Mouse (Mus musculus): ENCODE results near the gene Ambp. TPM values are rescaled to one million over a fixed set of nuclear protein-coding genes. Genes with fewer than 3 reads are reported as not detected.

Ambp gene
- not detected for polyA plus RNA-seq (2014; fragmentation: Illumina TruSeq; extraction: RNeasy Lipid Tissue Mini Kit (QIAGEN cat#74804); ENCODE audit: low read depth, low replicate concordance)

DNA sequence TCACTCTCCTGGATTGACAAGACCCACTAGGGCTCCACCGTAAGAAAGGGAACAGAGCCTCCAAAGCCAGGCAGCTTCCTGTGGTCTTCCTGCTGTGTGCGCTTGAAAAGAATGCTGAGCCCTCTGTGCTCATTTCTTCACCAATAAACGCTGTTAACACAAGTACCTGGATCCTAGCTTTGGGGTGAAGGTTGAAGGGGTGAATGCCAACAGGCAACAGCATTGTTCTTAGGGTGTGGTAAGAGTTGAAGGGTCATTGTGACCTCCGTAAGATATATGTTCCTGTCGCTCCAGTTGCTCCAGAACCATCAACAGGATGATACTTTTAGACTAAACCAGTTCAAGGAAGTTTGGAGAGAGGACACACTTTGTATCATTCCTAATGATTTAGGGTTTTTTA is at the start of gene Ambp:
TSS of gene Ambp (minus strand) at position 101 of the 400 bp plus-strand sequence.

DNA sequence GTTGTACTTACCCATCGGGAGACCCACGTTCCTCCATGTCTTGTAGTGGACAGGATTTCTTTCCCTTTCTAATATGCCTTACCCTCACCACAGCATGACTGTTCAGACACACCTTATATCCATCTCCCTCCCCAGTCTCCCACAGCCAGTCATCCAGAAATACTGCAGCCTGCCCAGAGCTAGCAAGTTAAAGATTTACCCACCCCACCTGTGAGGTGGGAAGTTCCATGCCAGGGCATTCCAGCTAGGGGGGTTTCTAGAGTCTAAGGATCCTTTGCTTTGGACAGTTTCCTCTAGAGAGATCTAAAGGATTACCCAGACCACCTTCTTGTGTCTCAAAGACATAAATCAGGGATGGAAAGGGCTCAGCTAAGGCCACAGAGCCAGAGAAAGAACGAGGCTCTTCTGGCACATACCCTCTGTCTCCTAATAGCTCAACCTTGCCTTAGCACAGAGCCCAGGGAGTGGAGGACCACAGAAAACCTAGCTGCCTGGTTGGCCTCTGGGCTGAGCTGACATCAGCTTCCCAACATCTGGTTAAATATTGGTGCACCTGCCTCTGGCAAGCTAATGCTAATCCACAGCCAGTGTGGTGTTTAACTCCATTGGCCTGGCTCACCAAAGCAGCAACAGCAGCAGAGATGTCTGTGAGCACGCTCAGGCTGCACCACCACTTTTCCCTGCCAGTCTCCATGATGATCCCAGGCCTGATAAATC is 17.5 kb upstream of the Ambp start, which contains the start of gene Kif12:
TSS of gene Kif12 (minus strand) at position 163 of the 717 bp plus-strand sequence.

Other genes with a start within 250 kb of the Ambp start
- gene Zfp618, start 189.2 kb downstream of the Ambp start, polyA plus RNA-seq (2014; fragmentation: Illumina TruSeq; extraction: RNeasy Lipid Tissue Mini Kit (QIAGEN cat#74804); ENCODE audit: low read depth, low replicate concordance): 4.6 TPM
- 1.3 TPM for gene Kif12, start 17.3 kb upstream of the Ambp start, polyA plus RNA-seq (2014; fragmentation: Illumina TruSeq; extraction: RNeasy Lipid Tissue Mini Kit (QIAGEN cat#74804); ENCODE audit: low read depth, low replicate concordance)
- gene Col27a1, start 59.2 kb upstream of the Ambp start, polyA plus RNA-seq (2014; fragmentation: Illumina TruSeq; extraction: RNeasy Lipid Tissue Mini Kit (QIAGEN cat#74804); ENCODE audit: low read depth, low replicate concordance): 8.6 TPM
- gene Orm1, start 189.8 kb upstream of the Ambp start, polyA plus RNA-seq (2014; fragmentation: Illumina TruSeq; extraction: RNeasy Lipid Tissue Mini Kit (QIAGEN cat#74804); ENCODE audit: low read depth, low replicate concordance): 124 TPM
- 7.1 TPM for gene Orm3, start 201.4 kb upstream of the Ambp start, polyA plus RNA-seq (2014; fragmentation: Illumina TruSeq; extraction: RNeasy Lipid Tissue Mini Kit (QIAGEN cat#74804); ENCODE audit: low read depth, low replicate concordance)
- 0.61 TPM for gene Orm2, start 207.7 kb upstream of the Ambp start, polyA plus RNA-seq (2014; fragmentation: Illumina TruSeq; extraction: RNeasy Lipid Tissue Mini Kit (QIAGEN cat#74804); ENCODE audit: low read depth, low replicate concordance)
- 5.3 TPM for gene Akna, start 248.6 kb upstream of the Ambp start, polyA plus RNA-seq (2014; fragmentation: Illumina TruSeq; extraction: RNeasy Lipid Tissue Mini Kit (QIAGEN cat#74804); ENCODE audit: low read depth, low replicate concordance)

Measured in adipose tissue, adult 10 weeks (tissue).